Mouse (Mus musculus) adrenal gland, postnatal 14 days (tissue): ENCODE measurements at regions not wholly inside any gene's neighbourhood (a gene's known extent, or its start where the extent isn't known, plus 50 kb on each side); places are given as distances from the start of the nearest gene placed in this dataset.
"Not testable (repeated sequence)": the region's sequence is repeated elsewhere in the genome, so short reads cannot be mapped to it uniquely, and the experiment has no call there.

ENCODE experiments used
- DNase-seq: peaks from one replicate; pipeline ENCODE4 v3.0.0; 2021; ENCODE audit warnings: mixed read lengths

GRCm38 (mm10) chr14:9492228-9492627, 826.2 kb upstream of the 4930452B06Rik start:
- no peak for DNase-seq

DNA sequence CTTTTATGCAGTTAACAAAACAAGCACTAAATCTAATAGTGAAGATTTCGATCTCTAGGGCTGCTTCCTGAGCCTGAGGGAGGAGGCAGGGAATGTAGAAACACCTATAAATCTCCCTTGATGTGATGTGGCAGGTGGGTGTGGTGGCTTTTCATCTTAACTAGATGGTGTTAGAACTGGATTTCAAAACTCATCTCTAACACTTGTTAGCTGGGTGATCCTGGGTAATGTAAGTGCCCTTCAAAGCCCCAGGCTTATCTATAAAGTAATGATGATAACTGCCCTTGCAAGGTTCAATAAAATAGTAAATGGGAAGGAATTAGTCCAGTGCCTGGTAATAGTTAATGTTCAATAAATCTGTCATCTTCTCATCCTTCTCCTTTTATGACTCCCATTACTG, 822.5 kb upstream of the 4930452B06Rik start:
- DNase-seq, result no peak

- DNase-seq, result no peak
These were observed 812.9 kb upstream of the 4930452B06Rik start for GRCm38 (mm10) chr14:9478981-9479380.

- DNase-seq, result peak; percentile 28
These were observed 809.1 kb upstream of the 4930452B06Rik start for GRCm38 (mm10) chr14:9475169-9475568.

GRCm38 (mm10) chr14:9469686-9470085, 803.6 kb upstream of the 4930452B06Rik start:
- DNase-seq, result no peak

- no peak for DNase-seq
These were observed 802.6 kb upstream of the 4930452B06Rik start for GRCm38 (mm10) chr14:9468654-9469053.

DNA sequence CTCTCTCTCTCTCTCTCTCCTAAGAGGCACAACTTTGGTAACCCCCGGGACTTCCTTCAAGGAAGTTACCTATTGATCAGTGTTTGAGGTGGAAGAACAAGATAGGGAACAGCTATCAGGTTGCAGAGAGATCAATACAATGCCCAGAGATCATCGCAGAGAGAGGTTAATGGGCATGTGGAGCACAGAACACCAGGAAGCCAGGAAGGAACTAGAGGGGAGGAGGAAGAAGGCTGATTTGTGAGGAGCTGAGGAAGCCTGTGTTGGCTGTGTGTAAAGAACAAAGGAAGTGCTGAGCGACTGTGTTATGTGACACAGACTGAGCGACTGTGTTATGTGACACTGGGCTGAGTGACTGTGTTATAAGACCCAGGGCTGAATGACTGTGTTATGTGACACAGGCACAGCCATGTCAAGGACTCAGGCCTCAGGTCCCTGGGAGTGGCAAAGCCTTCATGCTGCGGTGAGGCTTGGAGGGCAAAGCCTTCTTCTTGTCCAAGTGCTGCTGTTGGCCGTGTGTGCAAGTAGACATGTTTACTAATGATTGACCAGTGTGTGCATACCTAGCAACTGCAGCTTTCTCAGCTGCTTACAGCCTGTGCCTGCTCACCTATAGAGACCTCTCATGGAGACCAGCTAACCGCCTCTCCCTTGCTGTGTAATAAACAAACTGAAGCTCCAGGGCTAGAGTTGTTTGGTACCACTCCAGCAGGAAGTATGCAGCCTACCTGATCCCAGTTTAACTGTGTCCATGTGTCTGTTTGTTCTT, 801.8 kb upstream of the 4930452B06Rik start:
- no peak for DNase-seq

DNA sequence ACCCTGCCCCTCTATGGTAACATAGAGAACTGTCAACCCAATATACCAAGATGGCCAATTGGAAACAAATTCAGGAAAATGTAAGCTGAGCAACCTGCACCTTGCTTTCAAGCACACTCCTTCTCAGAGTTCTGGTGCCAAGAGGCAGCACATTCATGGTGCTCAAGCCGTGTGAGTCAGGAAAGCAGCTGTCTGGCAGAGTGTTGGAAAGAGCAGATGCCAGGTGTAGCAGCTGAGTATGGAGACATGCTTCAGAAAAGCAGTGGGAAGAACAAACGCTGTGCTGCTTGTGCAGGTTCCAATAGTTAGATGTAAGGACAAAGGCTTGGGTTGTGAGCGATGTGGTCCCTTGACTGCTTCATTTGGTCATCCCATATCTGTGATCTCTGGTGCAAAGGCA, 794.0 kb upstream of the 4930452B06Rik start:
- DNase-seq, result no peak

DNA sequence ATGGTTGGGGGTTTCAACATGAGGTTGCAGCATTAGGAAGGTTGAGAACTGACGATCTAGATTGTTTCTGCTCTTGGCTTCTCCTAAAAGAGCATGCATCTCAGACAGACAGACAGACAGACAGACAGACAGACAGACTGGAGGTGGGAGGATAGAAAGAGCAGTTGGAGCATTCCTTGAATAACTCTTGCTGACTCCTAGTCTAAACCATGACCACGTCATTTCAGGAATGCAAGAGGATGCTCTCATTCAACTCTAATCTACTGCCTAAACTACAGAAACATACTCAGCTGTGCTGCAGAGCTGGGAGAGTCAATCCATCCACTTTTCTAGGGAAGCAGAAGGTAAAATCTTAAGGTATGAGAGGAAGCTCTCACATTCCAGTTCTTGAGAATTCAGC, 792.8 kb upstream of the 4930452B06Rik start:
- no peak for DNase-seq

- DNase-seq, result no peak
These were observed 791.9 kb upstream of the 4930452B06Rik start for GRCm38 (mm10) chr14:9457801-9458495.

- peak; percentile 35 for DNase-seq
These were observed 789.9 kb upstream of the 4930452B06Rik start for GRCm38 (mm10) chr14:9455986-9456385.

GRCm38 (mm10) chr14:9449942-9450341, 783.9 kb upstream of the 4930452B06Rik start:
- peak; percentile 79 for DNase-seq

DNA sequence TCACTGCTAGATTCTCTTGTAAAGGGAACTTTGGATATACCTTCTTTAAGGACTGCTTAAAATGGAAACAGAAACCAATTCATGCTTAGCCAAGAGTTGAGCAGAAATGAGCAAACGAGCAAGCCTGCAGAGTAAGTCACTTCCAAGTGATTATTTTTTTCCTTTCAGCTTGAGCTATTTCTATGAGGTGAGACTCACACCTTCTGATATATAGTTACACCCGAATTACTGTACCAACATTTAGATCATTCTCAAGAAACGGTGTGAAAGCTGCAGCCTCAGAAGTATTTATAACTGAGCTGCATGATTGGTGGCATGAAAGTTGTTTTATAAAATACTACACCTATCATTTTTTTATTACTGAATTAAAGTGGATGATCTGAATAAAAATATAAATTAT, 771.9 kb upstream of the 4930452B06Rik start:
- no peak for DNase-seq

GRCm38 (mm10) chr14:9435136-9435535, 769.1 kb upstream of the 4930452B06Rik start:
- DNase-seq, result peak; percentile 33

DNA sequence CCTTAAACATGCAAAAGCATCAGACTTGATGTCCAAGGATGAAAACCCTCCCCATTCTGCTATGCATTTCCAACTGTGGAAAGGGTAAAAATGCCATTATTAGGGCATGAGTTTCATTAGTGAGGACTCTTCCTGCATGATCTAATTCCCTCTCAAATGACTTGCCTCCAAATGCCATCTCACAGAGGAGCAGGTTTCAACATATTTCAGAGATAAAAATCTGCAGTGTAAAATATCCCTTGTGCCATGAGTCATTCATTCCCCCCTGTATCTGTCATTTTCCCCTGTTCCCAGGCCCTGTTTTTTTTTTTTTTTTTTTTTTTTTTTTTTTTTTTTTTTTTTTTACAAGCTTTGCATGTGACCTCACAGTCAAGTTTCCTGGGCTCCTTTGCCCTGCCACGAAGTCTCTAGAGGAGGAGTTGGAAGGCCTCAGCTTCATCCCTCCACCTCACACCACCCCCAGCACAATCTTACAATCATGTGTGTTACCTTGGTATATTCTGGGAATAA, 767.1 kb upstream of the 4930452B06Rik start:
- no peak for DNase-seq

DNA sequence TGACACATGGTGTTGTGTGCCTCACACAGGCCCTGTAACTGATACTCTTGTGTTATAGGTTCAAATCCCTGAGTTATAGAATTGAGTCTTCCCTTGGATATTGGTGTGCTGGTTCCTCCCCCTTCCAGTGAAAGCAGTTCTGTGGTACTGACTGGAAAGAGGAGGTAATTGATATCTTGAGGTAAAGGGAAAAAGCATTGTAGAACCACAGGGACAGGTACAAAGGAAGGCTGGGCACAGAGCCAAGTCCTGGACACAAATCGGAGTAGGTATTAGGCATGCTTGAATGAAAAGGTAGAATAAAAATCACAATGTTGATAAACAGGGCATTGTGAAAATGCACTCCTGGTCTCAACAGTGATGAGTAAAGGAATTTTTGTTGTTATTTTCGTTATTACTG, 765.8 kb upstream of the 4930452B06Rik start:
- no peak for DNase-seq

GRCm38 (mm10) chr14:9411822-9412403, 745.9 kb upstream of the 4930452B06Rik start:
- DNase-seq, result no peak

DNA sequence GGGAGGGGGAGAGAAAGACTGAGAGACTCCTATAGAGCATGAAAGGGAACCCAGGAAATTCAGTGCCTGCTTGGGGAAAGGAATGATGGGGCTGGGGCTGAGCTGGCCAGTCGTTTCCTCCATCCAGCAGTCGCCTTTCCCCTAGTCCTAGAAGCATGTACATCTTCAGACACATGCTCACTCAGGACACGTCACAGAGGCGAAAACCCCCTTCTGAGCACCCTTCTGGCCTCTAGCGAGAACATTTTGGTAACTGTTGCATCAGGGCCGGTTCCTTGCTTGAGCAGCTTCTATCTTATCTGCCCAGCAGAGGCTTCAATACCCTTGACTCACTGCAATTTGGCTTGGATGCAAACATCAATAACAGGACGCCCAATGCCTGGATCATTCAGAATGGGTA, 737.6 kb upstream of the 4930452B06Rik start:
- no peak for DNase-seq

DNA sequence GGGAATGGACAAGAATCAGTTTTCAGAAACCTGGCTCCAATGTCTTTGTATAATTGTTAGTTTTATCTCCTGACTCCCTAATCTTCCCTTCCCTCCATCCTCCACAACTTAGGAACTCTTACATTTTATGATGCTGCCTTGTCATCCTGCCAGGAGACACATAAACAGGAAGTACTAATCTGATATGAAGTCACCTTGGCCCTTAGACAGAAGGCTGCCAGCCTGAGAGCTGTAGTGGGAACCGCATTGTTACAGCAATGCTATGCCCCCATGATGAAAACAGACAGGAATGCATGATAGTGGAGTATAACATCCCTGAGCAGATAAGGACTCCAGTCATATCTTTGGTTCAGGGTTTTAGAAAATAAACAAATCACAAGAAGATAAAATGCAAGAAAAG, 734.8 kb upstream of the 4930452B06Rik start:
- no peak for DNase-seq

GRCm38 (mm10) chr14:9393271-9393771, 727.3 kb upstream of the 4930452B06Rik start:
- DNase-seq, result peak; percentile 82

DNA sequence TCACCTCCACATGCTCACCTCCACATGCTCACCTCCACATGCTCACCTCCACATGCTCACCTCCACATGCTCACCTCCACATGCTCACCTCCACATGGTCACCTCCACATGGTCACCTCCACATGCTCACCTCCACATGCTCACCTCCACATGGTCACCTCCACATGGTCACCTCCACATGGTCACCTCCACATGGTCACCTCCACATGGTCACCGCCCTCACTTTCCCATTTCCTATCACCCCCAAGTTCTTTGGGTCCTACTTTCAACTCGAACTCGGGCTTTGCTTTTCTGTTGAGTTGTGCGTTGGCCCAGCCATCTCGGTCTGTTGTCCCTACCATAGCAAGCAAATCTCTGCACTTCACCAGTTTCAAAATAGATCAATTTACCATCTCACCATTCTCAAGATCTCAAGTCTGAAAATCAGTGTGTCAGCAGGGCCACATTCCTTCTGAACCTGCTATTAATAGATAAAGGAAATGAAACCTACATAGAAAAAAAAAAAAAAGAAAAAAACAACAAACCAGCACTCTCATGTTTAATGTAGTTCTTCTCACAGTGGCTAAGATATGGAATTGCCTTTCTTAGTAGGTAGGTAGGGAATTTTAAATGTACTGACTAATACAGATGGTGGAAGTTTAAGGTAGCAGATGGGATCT, 724.0 kb upstream of the 4930452B06Rik start:
- not testable (repeated sequence) for DNase-seq

- DNase-seq, result no peak
These were observed 723.1 kb upstream of the 4930452B06Rik start for GRCm38 (mm10) chr14:9389180-9389579.
